Mouse (Mus musculus) cortical plate, adult 2 months (tissue): ENCODE measurements around the gene Alg13.

Experiments
- CTCF ChIP-seq: fragments of 200-500 bp; IDR thresholded peaks from 2 replicates; pipeline ENCODE4 v1.5.1; 2011; ENCODE audit warnings: mild to moderate bottlenecking, control low read depth, low read length; ENCODE audit not compliant: insufficient read depth; ENCODE audit errors: extremely low read depth
- POLR2A ChIP-seq: fragments of 200-500 bp; IDR thresholded peaks from 2 replicates; pipeline ENCODE4 v1.6.1; 2011; ENCODE audit warnings: mild to moderate bottlenecking, low read length, control low read depth; ENCODE audit not compliant: insufficient read depth; ENCODE audit errors: extremely low read depth

DNA sequence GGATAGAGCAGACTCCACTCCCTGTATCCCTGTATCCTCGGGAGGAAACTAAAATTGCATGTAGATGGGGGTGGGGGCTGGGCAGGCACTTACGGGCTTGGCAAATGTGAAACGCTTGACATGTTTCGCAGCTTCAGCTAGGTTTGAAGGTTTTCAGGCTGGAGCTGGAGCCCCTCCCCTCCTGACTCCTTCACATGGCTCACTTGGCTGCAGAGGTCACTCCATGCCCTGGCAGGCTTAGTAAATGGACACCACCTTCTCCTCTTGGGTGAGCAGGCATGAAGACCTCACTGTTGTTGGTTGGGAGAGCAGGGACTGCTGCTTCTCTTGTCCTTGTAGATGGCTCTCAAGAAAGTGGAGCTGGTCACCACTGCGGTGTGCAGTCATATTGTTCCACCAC, 1.6 kb upstream of the Alg13 start:
- no peak for TF ChIP-seq POLR2A
- no peak for TF ChIP-seq CTCF
